Mouse (Mus musculus) mouse embryonic stem cell (cell line): Measurements from ENCODE around the gene Tube1.

Source experiments
- in situ Hi-C, 2 experiments: fragments of 300-500 bp; cut with MboI; formaldehyde crosslinking; loops; 1 replicate in 1 of 2; 3 replicates in 1 of 2; pipeline ENCODE4 v1.14.3; 2019 to 2020; ENCODE audit warnings: low sequenced_read_pairs in 2 of 2, low pct_unique_long_range_greater_than_20kb in 1 of 2, mixed read lengths in 1 of 2; ENCODE audit not compliant: unreplicated experiment in 1 of 2

Gene Tube1

DNA sequence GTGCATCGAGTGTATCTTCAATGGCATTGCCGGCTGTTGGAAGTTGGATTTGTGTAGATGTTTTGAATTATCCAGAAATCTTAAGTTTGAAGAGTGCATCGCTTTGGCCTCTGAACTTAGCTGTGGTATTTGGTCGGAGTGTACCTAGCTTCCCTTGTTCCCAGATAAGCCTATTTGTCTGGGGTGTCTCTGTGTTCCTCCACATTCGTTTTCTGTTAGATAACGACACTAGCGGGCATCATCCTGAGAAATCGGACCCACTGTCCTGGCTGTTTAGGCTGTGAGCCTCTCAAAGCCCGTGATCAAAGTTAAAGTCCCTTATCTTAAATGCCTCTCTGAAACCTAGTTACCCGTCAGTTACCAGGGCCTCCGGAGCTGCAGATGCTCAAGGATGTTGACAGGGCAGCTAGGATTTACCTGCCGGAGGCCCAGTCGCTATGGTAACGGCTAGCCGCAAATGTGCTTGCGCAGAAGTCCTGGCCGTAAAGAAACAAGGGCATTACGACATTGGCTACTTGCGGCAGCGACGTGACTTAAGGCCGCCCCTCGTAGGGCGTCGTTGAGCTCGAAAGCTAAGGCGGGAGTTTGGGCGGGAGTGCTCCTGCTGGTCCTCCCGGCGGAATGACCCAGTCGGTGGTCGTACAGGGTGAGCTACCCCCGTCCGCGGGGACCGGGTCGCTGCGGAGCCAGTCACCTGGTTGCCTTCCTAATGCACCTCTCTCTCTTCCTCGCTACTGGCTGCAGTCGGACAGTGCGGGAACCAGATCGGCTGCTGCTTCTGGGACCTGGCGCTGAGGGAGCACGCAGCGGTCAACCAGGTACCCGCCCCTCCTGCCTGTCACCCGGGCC is at the start of gene Tube1, which contains the start of gene Fam229b:
Tube1 (plus strand) TSS at position 515 of the 849 bp plus-strand sequence.
Fam229b (minus strand) TSS at position 453 of the 849 bp plus-strand sequence.
- in situ Hi-C loops: no loop called here

DNA sequence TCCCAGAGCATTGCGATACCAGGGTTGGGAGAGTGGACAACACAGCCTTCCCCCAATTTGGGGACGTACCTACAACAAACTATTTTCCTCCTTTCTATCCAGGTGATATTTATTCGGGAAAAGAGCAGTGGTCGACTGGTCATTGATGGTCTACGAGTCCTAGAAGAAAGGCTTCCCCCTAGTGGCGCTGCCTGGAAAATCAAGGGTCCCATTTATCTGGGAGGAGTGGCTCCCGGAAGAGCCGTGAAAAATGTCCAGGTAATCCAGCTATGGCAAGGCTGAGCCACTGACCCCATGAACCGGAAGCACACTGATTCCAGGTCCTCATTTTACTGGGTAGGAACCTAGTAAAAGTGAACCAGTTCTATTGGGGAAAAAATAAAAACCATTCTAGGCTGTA is 36.8 kb upstream of the Tube1 start:
- in situ Hi-C loops: no loop called here

DNA sequence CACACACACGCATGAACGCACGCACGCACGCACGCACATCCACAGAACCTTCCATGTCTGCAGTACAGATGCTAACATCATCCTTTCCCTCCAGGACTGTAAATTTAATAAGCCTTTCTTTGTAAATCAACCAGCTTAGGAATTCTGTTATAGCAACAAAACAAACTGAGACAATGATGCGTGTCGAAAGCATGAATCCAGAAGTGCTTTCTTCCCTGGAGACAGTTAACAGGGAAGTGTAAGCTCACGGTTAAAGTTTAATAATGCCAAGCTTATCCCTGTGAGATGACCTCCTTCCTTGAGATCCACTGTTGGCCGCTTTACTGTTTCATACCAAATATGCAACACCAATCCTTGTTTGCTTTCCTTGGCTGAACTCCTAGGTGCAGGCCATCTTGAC is 35.0 kb upstream of the Tube1 start:
- in situ Hi-C loops: no loop called here

DNA sequence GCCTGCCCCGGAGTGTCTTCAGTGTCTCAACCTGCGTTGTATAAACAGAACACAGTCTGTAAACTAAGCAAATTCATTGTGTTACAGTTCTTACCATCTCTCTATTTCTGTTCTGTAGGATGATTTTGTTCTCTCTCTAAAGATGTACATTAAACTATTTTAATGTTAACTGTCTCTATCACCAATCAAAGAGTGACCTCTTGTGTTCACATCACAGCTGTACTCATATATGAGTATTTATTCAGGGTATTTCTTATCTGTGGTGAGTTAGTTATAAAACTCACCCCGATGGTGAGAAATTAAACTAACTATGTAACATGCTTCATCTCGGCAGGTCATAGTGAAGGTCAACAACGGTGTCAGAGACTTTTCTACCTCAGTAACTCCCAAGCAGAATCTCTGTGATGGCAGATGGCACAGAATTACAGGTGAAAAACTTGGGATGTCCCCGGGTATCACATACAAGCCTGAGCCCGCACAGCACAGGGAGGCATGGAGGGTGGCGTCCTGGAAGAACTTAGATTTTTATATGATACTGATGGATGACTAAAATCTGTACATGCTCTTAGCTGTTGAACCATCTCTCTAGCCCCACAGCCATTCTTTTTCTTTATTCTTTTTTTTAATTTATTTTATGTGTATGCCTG is 28.9 kb upstream of the Tube1 start:
- in situ Hi-C loops: no loop called here

DNA sequence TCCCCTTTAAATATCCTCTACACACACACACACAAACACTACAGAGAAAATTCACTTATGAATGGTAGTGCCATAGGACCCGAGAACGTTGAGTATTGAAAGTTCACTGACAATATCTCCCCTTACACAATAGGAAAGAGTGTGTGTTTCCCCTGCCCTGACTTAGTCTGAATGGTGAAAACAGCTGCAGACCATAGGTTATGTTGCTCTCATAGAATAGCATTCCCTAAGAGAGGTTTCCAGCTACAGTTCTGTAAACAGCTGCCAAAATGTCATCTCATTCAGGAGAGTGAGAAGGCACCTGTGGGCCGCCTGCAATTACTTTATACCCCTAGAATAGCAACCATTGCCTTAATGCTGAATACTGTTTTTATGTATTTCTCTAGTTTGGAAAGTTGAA is 27.4 kb upstream of the Tube1 start:
- in situ Hi-C loops: no loop called here

DNA sequence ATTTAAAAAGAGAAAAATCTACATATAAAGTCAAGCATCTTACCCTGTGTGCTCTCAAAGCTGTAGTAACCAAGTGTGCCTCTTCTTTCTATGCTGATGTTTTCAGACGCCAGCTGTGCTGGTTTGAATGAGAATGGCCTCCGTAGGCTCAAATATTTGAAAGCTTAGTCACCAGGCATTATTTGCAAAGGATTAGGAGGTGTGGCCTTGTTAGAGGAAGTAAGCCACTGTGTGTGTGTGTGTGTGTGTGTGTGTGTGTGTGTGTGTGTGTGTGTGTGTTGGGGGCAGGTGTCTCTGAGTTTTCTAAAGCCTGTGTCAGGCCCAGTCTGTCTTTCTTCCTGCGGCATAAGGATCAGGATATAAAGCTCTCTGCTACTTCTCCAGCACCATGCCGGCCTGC is 26.8 kb upstream of the Tube1 start:
- in situ Hi-C loops: no loop called here

DNA sequence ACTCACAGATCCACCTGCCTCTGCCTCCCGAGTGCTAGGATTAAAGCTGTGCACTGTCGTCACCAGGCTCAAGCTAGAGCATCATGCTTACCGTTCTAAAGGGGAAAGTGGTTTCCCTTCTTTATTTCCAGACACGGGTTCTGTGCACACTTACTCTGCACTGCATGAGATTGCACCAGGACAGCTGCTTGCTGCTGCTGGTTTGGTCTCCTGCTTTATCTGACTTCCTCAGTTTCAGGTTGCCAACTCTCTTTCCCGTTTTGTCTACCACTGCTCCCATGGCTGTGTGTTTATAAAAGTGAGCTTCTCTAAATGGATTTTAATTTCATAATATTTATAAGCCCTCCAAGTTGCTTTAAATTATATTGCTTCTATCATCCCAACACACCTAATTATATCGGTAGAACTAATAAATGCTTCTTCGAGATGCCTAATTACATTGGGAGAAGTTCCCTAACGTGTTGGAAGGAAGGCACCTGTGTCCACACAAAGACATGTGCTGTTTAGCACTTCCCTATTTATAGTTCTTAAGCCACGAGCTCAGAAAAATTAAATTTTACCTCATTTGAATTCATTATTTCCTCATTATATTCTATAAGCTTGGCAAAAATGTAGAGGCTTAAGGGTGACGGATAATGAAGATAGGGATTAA is 24.8 kb upstream of the Tube1 start:
- in situ Hi-C loops: no loop called here

DNA sequence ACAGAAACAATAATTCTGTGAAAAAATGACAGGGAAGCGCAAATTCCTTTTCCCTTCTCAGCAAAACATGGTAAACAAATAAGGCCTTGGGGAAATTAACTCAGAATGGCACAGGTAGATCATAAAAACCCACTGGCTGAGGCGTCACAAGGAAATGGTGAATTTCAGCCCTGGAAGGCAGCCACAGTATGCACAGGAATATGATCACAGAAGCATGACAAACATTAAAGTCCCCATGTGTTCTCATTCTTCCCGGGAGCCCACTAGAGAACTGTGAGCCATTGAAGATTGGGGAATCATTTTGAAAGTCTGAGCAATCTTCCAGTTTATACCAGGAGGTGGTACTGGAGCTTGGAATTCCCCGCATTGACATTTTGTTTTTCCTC is 24.3 kb upstream of the Tube1 start:
- in situ Hi-C loops: no loop called here

DNA sequence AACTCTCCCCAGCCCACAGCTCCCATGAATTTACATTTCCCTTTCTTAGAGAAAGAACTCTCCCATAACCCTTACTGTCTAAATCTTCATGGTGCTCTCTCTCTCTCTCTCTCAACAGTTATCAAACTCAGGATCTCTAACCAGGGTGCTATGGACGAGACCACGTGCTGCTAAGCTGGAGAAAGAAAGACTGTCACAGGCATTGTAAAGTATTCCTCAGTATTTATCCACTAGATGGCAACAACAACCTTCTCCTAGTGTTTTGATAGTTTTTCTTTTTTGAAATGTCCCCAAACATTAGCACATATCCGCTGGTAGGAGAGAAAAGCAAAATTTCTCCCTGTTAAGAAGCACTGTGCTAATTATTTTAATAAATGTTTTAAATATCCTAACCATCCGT is 12.4 kb upstream of the Tube1 start:
- in situ Hi-C loops: no loop called here

DNA sequence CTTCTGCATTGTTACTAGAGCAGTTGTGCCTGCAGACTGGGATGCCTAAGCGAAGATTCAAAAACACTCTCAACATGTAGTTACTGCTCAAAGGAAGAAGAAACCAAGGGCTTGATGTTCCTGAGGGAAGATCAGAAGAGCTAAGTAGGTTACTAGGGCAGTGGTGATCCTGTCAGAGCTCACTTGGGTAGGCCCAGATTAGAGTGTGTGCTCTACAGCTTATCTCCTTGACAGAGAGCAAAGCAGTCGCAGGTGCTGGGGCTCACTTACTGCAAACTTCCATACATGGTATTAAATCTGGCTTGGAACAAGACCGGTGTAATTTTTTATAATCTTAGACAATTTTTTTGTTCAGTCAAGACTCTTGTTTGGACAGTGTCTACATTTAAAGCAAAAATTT is 4.0 kb downstream of the Tube1 start:
- in situ Hi-C loops: no loop called here

DNA sequence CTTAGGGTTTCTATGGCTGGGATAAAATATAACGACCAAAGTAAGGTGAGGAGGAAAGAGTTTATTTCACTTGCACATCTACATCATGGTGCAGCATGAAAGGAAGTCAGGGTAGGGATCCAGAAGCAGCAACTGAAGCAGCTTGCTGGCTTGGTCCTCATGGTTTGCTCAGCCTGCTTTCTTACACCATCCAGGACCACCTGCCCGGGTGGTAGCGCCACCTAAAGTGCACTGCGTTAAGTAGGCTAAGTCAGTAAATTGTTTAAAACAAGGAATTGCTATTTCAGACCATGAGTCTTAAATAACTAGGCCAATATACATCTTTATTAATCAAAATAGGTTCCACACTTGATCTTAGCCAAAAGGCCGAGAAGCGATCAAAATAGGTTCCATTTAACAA is 5.0 kb downstream of the Tube1 start:
- in situ Hi-C loops: no loop called here

DNA sequence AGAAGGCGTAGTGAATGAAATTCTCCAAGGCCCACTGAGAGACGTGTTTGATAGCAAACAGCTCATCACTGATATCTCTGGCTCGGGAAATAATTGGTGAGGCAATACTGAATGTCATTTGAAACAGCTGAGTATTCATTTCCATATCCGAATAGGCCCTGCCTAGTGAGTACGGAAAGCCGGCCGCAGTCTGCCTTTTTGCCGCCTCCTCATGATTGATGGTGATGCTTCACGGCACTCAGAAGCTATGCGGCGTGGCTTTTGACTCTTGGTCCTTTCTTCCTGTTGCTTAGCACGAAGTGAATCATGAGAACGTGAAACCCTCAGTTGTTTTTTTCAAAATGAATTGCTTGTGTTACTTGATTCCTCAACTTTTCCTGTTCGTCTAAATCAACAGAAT is 7.1 kb downstream of the Tube1 start:
- in situ Hi-C loops: no loop called here

DNA sequence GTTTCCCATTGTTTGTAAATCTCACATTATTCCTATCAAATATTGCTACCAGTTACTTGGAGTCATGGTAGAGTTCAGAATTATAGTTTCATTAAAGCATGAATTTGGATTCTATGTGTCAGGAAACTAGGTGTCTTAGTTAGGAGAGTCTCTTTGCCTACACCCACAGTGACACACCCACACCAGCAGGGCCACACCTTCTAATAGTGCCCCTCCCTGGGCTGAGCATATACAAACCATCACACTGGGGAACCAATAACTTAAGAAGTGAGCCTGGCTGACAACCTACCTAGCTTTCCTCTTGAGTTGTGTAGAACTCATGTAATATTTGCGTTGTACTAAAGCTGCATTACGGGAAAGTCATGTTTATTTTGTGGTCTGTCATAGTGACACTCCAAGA is 7.6 kb downstream of the Tube1 start:
- in situ Hi-C loops: no loop called here

DNA sequence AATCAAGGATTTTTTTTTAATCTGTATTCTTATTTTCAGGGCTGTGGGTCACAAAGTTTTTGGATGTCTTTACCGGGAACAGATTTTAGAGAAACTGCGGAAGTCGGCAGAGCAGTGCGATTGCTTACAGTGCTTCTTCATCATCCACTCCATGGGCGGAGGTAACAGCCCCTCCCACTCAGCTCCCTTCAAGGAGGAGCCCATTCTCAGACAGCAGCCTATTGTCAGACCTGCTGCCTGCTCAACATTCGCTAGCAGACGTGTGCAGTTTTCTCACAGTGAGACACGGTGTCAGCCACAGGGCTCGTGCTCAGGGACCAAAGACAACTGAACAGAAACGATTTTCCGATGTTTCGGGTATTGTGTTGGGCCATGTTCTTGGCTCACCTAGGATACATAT is 8.4 kb downstream of the Tube1 start:
- in situ Hi-C loops: no loop called here

DNA sequence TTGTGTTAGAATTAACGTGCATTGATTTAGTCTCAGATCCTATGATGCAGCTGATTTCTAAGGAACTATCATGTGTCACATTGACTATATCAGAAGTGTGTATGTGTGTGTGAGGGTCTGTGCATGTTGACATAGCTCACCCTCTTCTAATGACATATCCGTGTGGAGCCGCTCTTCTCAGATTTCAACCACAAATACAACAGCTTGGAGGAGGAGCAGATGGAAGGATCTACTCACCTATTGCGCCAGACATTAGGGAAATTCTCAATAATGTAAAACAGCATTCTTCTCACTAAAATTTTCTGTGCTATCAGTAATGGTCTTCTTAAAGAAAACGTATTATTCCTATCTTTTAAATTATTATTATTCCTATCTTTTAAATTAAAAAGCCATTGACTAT is 22.9 kb downstream of the Tube1 start:
- in situ Hi-C loops: no loop called here

DNA sequence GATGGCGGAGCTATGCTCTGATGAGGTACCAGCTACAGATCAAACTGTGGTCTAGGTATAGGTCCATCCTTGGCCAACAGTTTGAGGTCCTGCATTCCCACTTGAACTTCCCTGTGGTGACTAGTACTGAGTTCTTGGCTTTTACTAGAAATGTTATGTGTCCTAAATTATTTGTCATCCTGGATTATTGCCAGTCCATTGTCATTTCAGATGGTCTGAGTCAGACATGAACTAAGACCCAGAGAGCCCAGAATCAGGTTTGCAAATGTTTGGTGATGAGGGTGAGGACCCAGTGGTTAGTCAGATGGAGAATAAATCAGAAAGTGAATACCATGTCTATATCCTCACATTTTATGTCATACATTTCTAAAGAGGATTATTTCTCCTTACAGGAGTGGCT is 23.5 kb downstream of the Tube1 start:
- in situ Hi-C loops: no loop called here

DNA sequence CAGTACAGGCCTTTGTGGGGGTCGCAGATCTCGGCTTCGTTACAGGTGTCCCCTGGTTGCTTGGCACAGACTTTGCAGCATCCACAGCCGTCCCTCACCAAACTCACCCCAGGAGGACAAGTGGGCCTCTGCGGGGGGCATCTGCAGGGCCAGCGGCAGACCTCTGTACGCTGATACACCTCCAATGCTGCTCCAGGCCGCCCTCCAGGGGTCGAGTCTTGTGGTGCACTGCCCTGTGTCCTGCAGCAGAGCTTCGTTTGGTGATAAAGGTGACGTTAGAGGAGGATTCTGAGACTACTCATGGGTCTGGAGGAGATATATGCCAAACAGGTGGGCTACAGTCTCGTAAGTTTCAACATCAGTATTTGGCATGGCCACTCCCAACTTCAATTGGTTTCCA is 24.5 kb downstream of the Tube1 start:
- in situ Hi-C loops: no loop called here

DNA sequence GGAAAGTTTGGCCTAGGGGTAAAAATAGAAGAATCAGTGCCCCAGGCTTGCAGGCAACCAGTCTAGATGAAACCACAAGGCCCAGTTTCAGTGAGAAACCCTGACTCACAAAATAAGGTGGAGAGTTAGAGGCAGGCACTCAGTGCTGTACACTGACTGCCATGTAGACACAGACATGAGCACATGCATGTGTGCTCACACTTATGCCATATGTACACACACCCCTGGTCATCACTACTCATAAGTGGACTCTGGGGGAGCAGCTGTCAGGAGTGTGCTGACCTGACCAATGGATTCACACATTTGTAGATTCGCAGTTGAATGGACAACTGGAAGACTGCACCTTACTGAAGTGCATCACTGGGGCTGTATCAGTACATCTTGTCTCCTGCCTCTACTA is 27.6 kb downstream of the Tube1 start:
- in situ Hi-C loops: no loop called here

DNA sequence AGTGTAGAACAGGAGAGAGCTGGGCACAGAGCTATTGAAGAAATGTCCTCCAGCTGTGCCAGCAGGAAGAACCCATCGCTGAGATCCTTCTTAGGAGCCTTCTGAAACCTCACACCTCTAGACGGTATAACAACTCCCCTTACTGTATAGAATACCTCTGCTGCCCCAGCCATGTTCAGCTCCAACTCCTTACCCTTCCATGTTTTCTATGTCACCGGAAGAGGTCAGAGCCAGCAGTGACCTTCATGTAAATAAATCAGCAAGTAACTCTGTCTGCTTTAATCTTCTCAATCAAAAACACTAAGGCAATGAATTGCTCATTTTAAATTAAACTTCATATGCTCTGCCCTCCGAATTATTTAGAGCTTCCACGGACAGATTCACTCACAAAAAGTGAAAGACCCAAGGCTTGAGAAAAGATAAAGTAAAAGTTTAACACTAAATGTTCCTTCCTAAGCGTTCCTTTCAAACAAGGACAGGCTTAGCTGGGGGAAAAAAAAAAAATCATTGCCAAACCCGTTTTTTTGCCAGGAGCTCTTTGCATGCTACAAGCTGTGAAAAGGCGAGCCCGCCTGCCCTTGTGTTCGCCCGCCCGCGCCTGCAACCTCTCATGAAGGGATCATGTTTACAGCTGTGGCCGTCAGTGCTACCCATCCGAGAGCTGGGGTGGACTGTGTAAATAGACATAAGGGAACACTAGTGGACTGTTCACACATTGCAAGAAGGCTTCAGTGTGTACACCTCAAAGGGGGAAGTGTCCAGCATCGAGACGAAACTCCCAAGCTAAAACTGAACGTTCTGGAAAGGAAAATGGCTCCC is 29.1 kb downstream of the Tube1 start:
- in situ Hi-C loops: no loop called here
